Mouse (Mus musculus) liver, postnatal 0 days (tissue): ENCODE measurements at regions not wholly inside any gene's neighbourhood (a gene's known extent, or its start where the extent isn't known, plus 50 kb on each side); places are given as distances from the start of the nearest gene placed in this dataset.

Experiments
- CTCF ChIP-seq: sonication (generic); IDR thresholded peaks from 2 replicates; pipeline ENCODE4 v1.5.1; 2016; ENCODE audit warnings: antibody characterized with exemption, low read depth
- EP300 ChIP-seq: IDR thresholded peaks from 2 replicates; pipeline ENCODE4 v1.6.1; 2016; ENCODE audit warnings: antibody characterized with exemption, low read depth, mild to moderate bottlenecking

GRCm38 (mm10) chr13:42412652-42413282 is 111.5 kb downstream of the Edn1 start:
- TF ChIP-seq CTCF, result no peak
- TF ChIP-seq EP300, result no peak
